22 mouse cellular contexts compared by ENCODE assay signal in the genomic region with DNA sequence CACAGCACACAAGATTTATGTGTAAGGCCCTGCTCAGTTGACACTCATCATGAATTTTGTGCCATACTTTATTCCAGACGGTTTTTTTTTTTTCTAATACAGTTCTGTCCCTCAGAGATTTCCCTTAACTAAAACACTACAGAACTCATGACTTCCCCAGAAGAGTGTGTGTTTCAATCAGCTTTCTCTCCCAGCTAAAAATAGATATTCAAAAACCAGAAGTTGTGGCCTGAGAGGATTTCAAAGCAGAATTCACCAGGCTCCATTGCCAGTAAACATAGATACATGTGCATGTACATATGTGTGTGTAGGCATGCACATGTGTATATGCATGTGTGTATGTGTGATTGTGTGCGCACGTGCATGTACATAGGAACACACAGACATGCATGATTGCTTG.
"Had no signal": no experiment of that assay in that cellular context is flagged by ENCODE, and none has a peak within 500 bp of the region (broad histone marks: within the 10 kb centered on the region; RNA-seq: fewer than 3 reads in every experiment).

No protein-coding gene starts in this region.

- H3K27ac ChIP-seq: liver, embryonic 15.5 days; lung, embryonic 15.5 days; macrophage; midbrain, embryonic 13.5 days; neural tube, embryonic 13.5 days; neural tube, embryonic 15.5 days had no signal

- H3K4me3 ChIP-seq: liver, embryonic 15.5 days; lung, embryonic 15.5 days; midbrain, embryonic 13.5 days; myocyte; neural tube, embryonic 13.5 days; neural tube, embryonic 15.5 days had no signal

- H3K9me3 ChIP-seq: liver, embryonic 15.5 days; lung, embryonic 15.5 days; midbrain, embryonic 13.5 days; neural tube, embryonic 13.5 days; neural tube, embryonic 15.5 days had no signal

- DNase-seq: liver, postnatal 0 days; lung, adult 2 months; lung, postnatal 14 days; lung, postnatal 36 days; retina, postnatal 1 day; right cerebral cortex, adult 18-20 months; right cerebral cortex, postnatal 25 days; right cerebral cortex, postnatal 4 days; spleen, adult 18-20 months; thymus, adult 18-20 months; thymus, postnatal 25 days; thymus, postnatal 4 days had no signal

- H3K36me3 ChIP-seq: liver, embryonic 15.5 days; lung, embryonic 15.5 days; midbrain, embryonic 13.5 days; neural tube, embryonic 13.5 days; neural tube, embryonic 15.5 days had no signal

- H3K4me2 ChIP-seq: liver, embryonic 15.5 days; lung, embryonic 15.5 days; midbrain, embryonic 11.5 days; midbrain, embryonic 13.5 days; neural tube, embryonic 13.5 days; neural tube, embryonic 15.5 days had no signal

- ATAC-seq: liver, postnatal 0 days; lung, postnatal 0 days; midbrain, embryonic 13.5 days; midbrain, embryonic 16.5 days had no signal

- H3K27me3 ChIP-seq: liver, embryonic 15.5 days; lung, embryonic 15.5 days; midbrain, embryonic 13.5 days; neural tube, embryonic 13.5 days; neural tube, embryonic 15.5 days had no signal

- H3K9ac ChIP-seq: liver, embryonic 15.5 days; liver, postnatal 0 days; lung, embryonic 15.5 days; midbrain, embryonic 13.5 days; neural tube, embryonic 13.5 days; neural tube, embryonic 15.5 days had no signal

- H3K4me1 ChIP-seq: liver, embryonic 15.5 days; lung, embryonic 15.5 days; midbrain, embryonic 13.5 days; neural tube, embryonic 13.5 days; neural tube, embryonic 15.5 days had no signal
